ENCODE assay signal across 15 mouse cellular contexts in genomic region chr6:140509151-140509530, GRCm38 (mm10).
DNase-seq lines count a peak whose midpoint lies in the region; ATAC-seq and TF ChIP-seq lines count a peak whose summit lies in the region.
"Had no signal": no experiment of that assay in that cellular context is flagged by ENCODE, and none has a peak within 500 bp of the region (broad histone marks: within the 10 kb centered on the region; RNA-seq: fewer than 3 reads in every experiment).

No protein-coding gene starts in this region.

- H3K4me2 ChIP-seq in kidney, embryonic 14.5 days (replicated peaks; ENCODE audit: low read depth, low read length), result no peak overlapping the region
- no peak overlapping the region for H3K4me2 ChIP-seq in neural tube, embryonic 12.5 days (replicated peaks)
- peak overlapping the region; percentile 19; the same call in 1 of the 2 replicates for H3K4me2 ChIP-seq in intestine, embryonic 15.5 days (replicated peaks)
- no peak overlapping the region for H3K4me2 ChIP-seq in stomach, postnatal 0 days (replicated peaks; ENCODE audit: low read depth)
- H3K4me2 ChIP-seq: heart, embryonic 15.5 days had no signal

- no peak for TF ChIP-seq CTCF in stomach, postnatal 0 days (IDR thresholded peaks at IDR 0.05; ENCODE audit: low read depth)
- no peak for TF ChIP-seq CTCF in left cerebral cortex, adult 2 months (IDR thresholded peaks at IDR 0.05)

- intact Hi-C loops in left cerebral cortex, adult 2 months (cut with DNase I), result no loop called here

- H3K36me3 ChIP-seq in kidney, embryonic 14.5 days (ENCODE audit: control insufficient read depth, insufficient read depth, low read length), result no peaks in the 10 kb centered on the region
- no peaks in the 10 kb centered on the region for H3K36me3 ChIP-seq in neural tube, embryonic 12.5 days
- no peaks in the 10 kb centered on the region for H3K36me3 ChIP-seq in intestine, embryonic 15.5 days
- H3K36me3 ChIP-seq in stomach, postnatal 0 days (ENCODE audit: control insufficient read depth, insufficient read depth, low read length), result no peaks in the 10 kb centered on the region
- H3K36me3 ChIP-seq: heart, embryonic 15.5 days had no signal

- TF ChIP-seq EP300 in stomach, postnatal 0 days (optimal IDR thresholded peaks at IDR 0.05), result no peak

- H3K9ac ChIP-seq in kidney, embryonic 14.5 days (ENCODE audit: low read depth, low read length), result no peak overlapping the region
- no peak overlapping the region for H3K9ac ChIP-seq in neural tube, embryonic 12.5 days
- H3K9ac ChIP-seq in intestine, embryonic 15.5 days, result no peak overlapping the region
- no peak overlapping the region for H3K9ac ChIP-seq in stomach, postnatal 0 days (ENCODE audit: low read length)
- H3K9ac ChIP-seq: heart, embryonic 15.5 days had no signal

- H3K9me3 ChIP-seq in kidney, embryonic 14.5 days (ENCODE audit: control insufficient read depth, low read length), result no peaks in the 10 kb centered on the region
- no peaks in the 10 kb centered on the region for H3K9me3 ChIP-seq in neural tube, embryonic 12.5 days
- no peaks in the 10 kb centered on the region for H3K9me3 ChIP-seq in intestine, embryonic 15.5 days
- H3K9me3 ChIP-seq in stomach, postnatal 0 days (ENCODE audit: control insufficient read depth, low read length), result no peaks in the 10 kb centered on the region
- H3K9me3 ChIP-seq: heart, embryonic 15.5 days had no signal

- H3K27me3 ChIP-seq in kidney, embryonic 14.5 days (ENCODE audit: control insufficient read depth, insufficient read depth, low read length), result no peaks in the 10 kb centered on the region
- no peaks in the 10 kb centered on the region for H3K27me3 ChIP-seq in neural tube, embryonic 12.5 days (replicated peaks)
- no peaks in the 10 kb centered on the region for H3K27me3 ChIP-seq in intestine, embryonic 15.5 days (replicated peaks)
- no peaks in the 10 kb centered on the region for H3K27me3 ChIP-seq in stomach, postnatal 0 days (ENCODE audit: control insufficient read depth, insufficient read depth, low read length)
- H3K27me3 ChIP-seq: heart, embryonic 15.5 days had no signal

- no peak overlapping the region; the same call in 1 of the 2 replicates for H3K27ac ChIP-seq in kidney, embryonic 14.5 days (ENCODE audit: low read depth, low read length)
- no peak overlapping the region for H3K27ac ChIP-seq in neural tube, embryonic 12.5 days
- 0 out of 2 replicates have a peak overlapping the region, but pooled peaks have one; percentile 22 for H3K27ac ChIP-seq in intestine, embryonic 15.5 days
- H3K27ac ChIP-seq in stomach, postnatal 0 days (replicated peaks), result peak overlapping the region; percentile 30; the same call in 1 of the 2 replicates
- no peak overlapping the region for H3K27ac ChIP-seq in left cerebral cortex, adult 2 months
- H3K27ac ChIP-seq: heart, embryonic 15.5 days had no signal

- 27% methylated on average over 9 of the region's 9 CpGs for WGBS in kidney, embryonic 14.5 days
- WGBS in neural tube, embryonic 12.5 days, result 42% methylated on average over 9 of the region's 9 CpGs
- 25% methylated on average over 9 of the region's 9 CpGs for WGBS in intestine, embryonic 15.5 days
- 31% methylated on average over 9 of the region's 9 CpGs for WGBS in stomach, postnatal 0 days

- H3K4me3 ChIP-seq in kidney, embryonic 14.5 days (ENCODE audit: low read length), result no peak overlapping the region
- H3K4me3 ChIP-seq in neural tube, embryonic 12.5 days, result no peak overlapping the region
- H3K4me3 ChIP-seq in intestine, embryonic 15.5 days (replicated peaks), result no peak overlapping the region
- no peak overlapping the region for H3K4me3 ChIP-seq in stomach, postnatal 0 days (ENCODE audit: low read depth, low read length)
- H3K4me3 ChIP-seq in left cerebral cortex, adult 2 months, result no peak overlapping the region
- H3K4me3 ChIP-seq: erythroblast, embryonic 14.5 days; gastrocnemius, adult 2 months; heart, embryonic 15.5 days had no signal

- ATAC-seq in kidney, embryonic 14.5 days (ENCODE audit: low FRiP score, low TSS enrichment), result peak; percentile 6; the same call in 1 of the 2 replicates
- ATAC-seq in neural tube, embryonic 12.5 days (ENCODE audit: low FRiP score, low read depth), result 0 out of 2 replicates have a peak, but pooled peaks have one; percentile 6
- ATAC-seq in intestine, embryonic 15.5 days, result peak; percentile 58
- ATAC-seq in stomach, postnatal 0 days (ENCODE audit: low FRiP score, low TSS enrichment), result peak; percentile 87

- H3K4me1 ChIP-seq in kidney, embryonic 14.5 days (ENCODE audit: control insufficient read depth, insufficient read depth, low read length), result peaks cover 16% of the 10 kb centered on the region; the same call in 1 of the 2 replicates
- H3K4me1 ChIP-seq in neural tube, embryonic 12.5 days, result peaks cover 23% of the 10 kb centered on the region
- peaks cover 16% of the 10 kb centered on the region for H3K4me1 ChIP-seq in intestine, embryonic 15.5 days (replicated peaks)
- peaks cover 3% of the 10 kb centered on the region; the same call in 1 of the 2 replicates for H3K4me1 ChIP-seq in stomach, postnatal 0 days (replicated peaks; ENCODE audit: control insufficient read depth, insufficient read depth)

- no peak for DNase-seq in kidney, postnatal 14 days
- no peak for DNase-seq in neural tube, embryonic 10.5 days (ENCODE audit: extremely low spot score, low spot score)
- DNase-seq in stomach, postnatal 0 days (ENCODE audit: low spot score), result peak; percentile 44
- no peak for DNase-seq in left cerebral cortex, adult 2 months (ENCODE audit: extremely low spot score in 1 of 2, low spot score in 2 of 2)
- no peak for DNase-seq in gastrocnemius, postnatal 10 days
- DNase-seq: gastrocnemius, adult 2 months; kidney, adult 11 months; layer of hippocampus, postnatal 36 days; lung, postnatal 36 days; right cerebral cortex, adult 18-20 months had no signal

Comparison
In these comparisons a context has a peak if more than half of its experiments do, and no peak if none do; other contexts are left out.
1. ATAC-seq: peak in every context shown above with its lines; median percentile 87 in stomach, postnatal 0 days; 58 in intestine, embryonic 15.5 days; 6 in kidney, embryonic 14.5 days; 6 in neural tube, embryonic 12.5 days.
2. H3K27ac ChIP-seq: peak in intestine, embryonic 15.5 days (single experiment) and stomach, postnatal 0 days (single experiment); none in kidney, embryonic 14.5 days (single experiment), neural tube, embryonic 12.5 days (single experiment) and left cerebral cortex, adult 2 months (single experiment).